Mouse (Mus musculus) hindbrain, postnatal 0 days (tissue): Measurements from ENCODE around the gene Bsn. TPM values are rescaled to one million over a fixed set of nuclear protein-coding genes. Genes with fewer than 3 reads are reported as not detected.

Experiments used
- ATAC-seq: fragments of 200-750 bp; cut with Nextera tagmentation; 2 replicates; pipeline ENCODE4 v1.8.0; 2017; ENCODE audit warnings: mild to moderate bottlenecking, moderate TSS enrichment, moderate library complexity
- DNase-seq: peaks from one replicate; pipeline ENCODE4 v3.0.0-alpha.2; 2015; ENCODE audit warnings: low spot score
- H3K27ac ChIP-seq: fragments of 300-500 bp; sonication (generic); 2 replicates; pipeline ENCODE4 v1.5.1; 2014; ENCODE audit warnings: mild to moderate bottlenecking
- H3K27me3 ChIP-seq: fragments of 300-500 bp; sonication (generic); 2 replicates; pipeline ENCODE4 v1.6.1; 2014; ENCODE audit warnings: low read length, mixed read lengths; ENCODE audit not compliant: insufficient read depth
- H3K36me3 ChIP-seq: fragments of 300-500 bp; sonication (generic); 2 replicates; pipeline ENCODE4 v1.6.1; 2014; ENCODE audit warnings: low read length, mixed read lengths; ENCODE audit not compliant: insufficient read depth
- H3K4me1 ChIP-seq: fragments of 300-500 bp; sonication (generic); 2 replicates; pipeline ENCODE4 v1.6.1; 2014; ENCODE audit warnings: antibody characterized with exemption, low read length, mixed read lengths; ENCODE audit not compliant: insufficient read depth
- H3K4me2 ChIP-seq: fragments of 300-500 bp; sonication (generic); 2 replicates; pipeline ENCODE4 v1.6.1; 2014; ENCODE audit warnings: low read depth, mild to moderate bottlenecking, low read length, moderate library complexity, mixed read lengths
- H3K4me3 ChIP-seq: fragments of 300-500 bp; sonication (generic); 2 replicates; pipeline ENCODE4 v1.5.1; 2014; ENCODE audit warnings: low read length
- H3K9ac ChIP-seq: fragments of 300-500 bp; sonication (generic); replicated peaks from 2 replicates; pipeline ENCODE4 v1.6.1; 2014; ENCODE audit warnings: mild to moderate bottlenecking, low read length, moderate library complexity, mixed read lengths
- H3K9me3 ChIP-seq: fragments of 300-500 bp; sonication (generic); 2 replicates; pipeline ENCODE4 v1.6.1; 2016; ENCODE audit warnings: low read length, mixed read lengths
- CTCF ChIP-seq: IDR thresholded peaks from 2 replicates; pipeline ENCODE4 v1.5.1; 2016; ENCODE audit warnings: antibody characterized with exemption, control low read depth, low read depth
- WGBS: fragments of 180-500 bp; shearing (Covaris S2); extraction: QIAGEN DNeasy Blood & Tissue Kit; methylation state at CpG from one replicate; pipeline ENCODE4 v1.1.7; 2014; 5-methylcytosine and 5-hydroxymethylcytosine counted together
- polyA plus RNA-seq: library from polyadenylated mRNA; unstranded; fragments of >200 nt; fragmentation: Nextera tagmentation; extraction: Ambion mirVana; gene quantifications from 2 replicates; pipeline ENCODE4 v1.2.1, GENCODE M21; 2015
- total RNA-seq: library from RNA; depleted of rRNA; stranded (reverse); fragments of >200 nt; gene quantifications from 2 replicates; pipeline ENCODE4 v1.2.3, GENCODE M21; 2014

The Bsn gene
- total and polyA plus RNA-seq, 2 experiments from 2014 or later: 7.4 to 53.9 TPM

GRCm38 (mm10) chr9:108111101-108111592 lies 79.0 kb downstream of the Bsn start:
- peak overlapping the region; percentile 56; the same call in 1 of the 2 replicates for H3K27ac ChIP-seq
- H3K27me3 ChIP-seq: no peaks in the 10 kb centered on the region
- peak overlapping the region; percentile 34 for H3K4me2 ChIP-seq
- H3K9ac ChIP-seq: no peak overlapping the region; the same call in 1 of the 2 replicates
- TF ChIP-seq CTCF: no peak
- H3K4me3 ChIP-seq: no peak overlapping the region
- WGBS: 8% methylated on average over 22 of the region's 22 CpGs
- no peaks in the 10 kb centered on the region for H3K9me3 ChIP-seq
- H3K4me1 ChIP-seq: peaks cover 6% of the 10 kb centered on the region
- peak; percentile 61 for DNase-seq
- ATAC-seq: peak; percentile 16; the same call in 1 of the 2 replicates
- peaks cover 24% of the 10 kb centered on the region for H3K36me3 ChIP-seq

DNA sequence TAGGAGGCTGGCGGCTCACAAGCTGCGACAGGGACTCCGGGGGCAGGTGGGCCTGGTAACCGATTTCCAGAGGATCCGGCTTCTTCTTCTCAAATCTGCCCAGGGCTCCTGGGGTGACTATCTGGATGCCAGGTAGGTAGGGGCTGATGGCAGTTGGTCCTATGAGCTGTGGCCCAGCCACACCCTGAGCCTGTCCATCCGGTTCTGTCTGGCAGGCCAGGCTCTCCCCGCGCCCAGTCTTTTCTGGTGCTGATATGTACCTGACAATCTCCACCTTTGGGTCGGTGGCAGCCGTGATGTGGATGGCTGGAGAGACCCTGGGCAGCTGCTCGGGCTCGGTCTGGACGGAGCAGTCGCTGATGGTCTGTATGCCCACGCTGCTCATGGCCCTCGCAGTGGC lies 80.0 kb downstream of the Bsn start:
- Histone ChIP-seq H3K9me3 (no peaks in the 10 kb centered on the region), H3K4me2 (no peak overlapping the region), H3K4me1 (peaks cover 6% of the 10 kb centered on the region), H3K27ac (no peak overlapping the region), H3K9ac (no peak overlapping the region), H3K4me3 (no peak overlapping the region), H3K27me3 (no peaks in the 10 kb centered on the region), H3K36me3 (peaks cover 14% of the 10 kb centered on the region)
- ATAC-seq (no peak), DNase-seq (no peak)
- 88% methylated on average over 16 of the region's 16 CpGs for WGBS
- no peak for TF ChIP-seq CTCF

DNA sequence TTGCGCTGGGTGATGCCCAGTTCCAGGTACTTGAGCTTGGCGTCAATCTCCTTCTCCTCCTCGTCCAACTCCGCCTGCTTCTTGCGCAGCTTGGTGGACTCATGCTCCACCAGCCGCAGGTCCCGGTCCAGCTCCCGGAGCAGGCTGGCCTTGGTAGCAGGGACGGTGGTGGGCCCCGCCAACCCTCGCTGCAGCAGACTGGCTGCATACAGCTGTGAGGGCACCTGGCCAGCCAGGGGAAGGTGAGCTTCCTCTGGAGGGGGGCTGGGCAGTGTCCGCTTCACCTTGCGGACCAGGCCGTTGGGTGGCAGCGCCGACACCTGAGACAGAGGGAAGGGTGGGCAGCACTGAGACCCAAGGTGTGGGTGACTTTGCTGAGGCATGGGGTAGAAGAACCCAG lies 82.3 kb downstream of the Bsn start:
- Histone ChIP-seq H3K4me3 (no peak overlapping the region), H3K36me3 (peaks cover 8% of the 10 kb centered on the region), H3K27me3 (no peaks in the 10 kb centered on the region), H3K4me1 (peaks cover 6% of the 10 kb centered on the region), H3K9me3 (no peaks in the 10 kb centered on the region), H3K4me2 (no peak overlapping the region), H3K27ac (no peak overlapping the region), H3K9ac (no peak overlapping the region)
- DNase-seq: no peak
- TF ChIP-seq CTCF: no peak
- ATAC-seq: no peak
- WGBS: 91% methylated on average over 16 of the region's 16 CpGs

DNA sequence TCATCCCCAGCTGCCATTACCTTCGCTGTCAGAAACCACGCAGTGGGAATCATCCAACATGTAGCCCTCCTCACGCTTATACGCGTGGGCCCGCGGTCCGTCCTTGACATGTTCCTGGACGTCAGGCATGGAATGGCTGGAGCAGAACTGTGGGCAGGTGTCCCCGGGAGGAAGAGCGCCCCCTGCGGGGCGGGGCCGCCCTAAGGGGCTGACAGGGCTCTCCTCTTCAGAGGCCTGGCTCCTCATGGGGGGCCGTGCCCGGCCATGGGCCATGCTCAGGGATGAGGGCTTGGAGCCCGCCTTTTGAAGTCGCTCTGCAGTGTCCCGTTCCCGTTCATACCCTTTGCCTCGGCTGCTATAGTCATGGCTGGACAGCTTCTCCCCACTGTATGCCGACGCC lies 84.1 kb downstream of the Bsn start:
- Histone ChIP-seq H3K4me2 (no peak overlapping the region), H3K36me3 (peaks cover 17% of the 10 kb centered on the region; the same call in 1 of the 2 replicates), H3K4me3 (no peak overlapping the region), H3K27ac (no peak overlapping the region), H3K9me3 (no peaks in the 10 kb centered on the region), H3K9ac (no peak overlapping the region), H3K27me3 (no peaks in the 10 kb centered on the region), H3K4me1 (peaks cover 2% of the 10 kb centered on the region)
- WGBS: 89% methylated on average over 23 of the region's 23 CpGs
- ATAC-seq (no peak), DNase-seq (no peak)
- TF ChIP-seq CTCF: peak; percentile 12; the same call in 1 of the 2 replicates

- no peaks in the 10 kb centered on the region for H3K4me1 ChIP-seq
- H3K9me3 ChIP-seq: no peaks in the 10 kb centered on the region
- 33% methylated on average over 12 of the region's 12 CpGs for WGBS
- H3K4me3 ChIP-seq: no peak overlapping the region
- no peak overlapping the region for H3K27ac ChIP-seq
- no peak overlapping the region for H3K4me2 ChIP-seq
- DNase-seq (no peak), ATAC-seq (no peak)
- no peaks in the 10 kb centered on the region for H3K27me3 ChIP-seq
- peaks cover 17% of the 10 kb centered on the region; the same call in 1 of the 2 replicates for H3K36me3 ChIP-seq
- no peak overlapping the region; the same call in 1 of the 2 replicates for H3K9ac ChIP-seq
- TF ChIP-seq CTCF: no peak
Measured at GRCm38 (mm10) chr9:108105549-108105863, 84.7 kb downstream of the Bsn start.

- DNase-seq: peak; percentile 29
- 24% methylated on average over 31 of the region's 31 CpGs for WGBS
- no peak overlapping the region; the same call in 1 of the 2 replicates for H3K9ac ChIP-seq
Measured at GRCm38 (mm10) chr9:108104766-108105548, 85.2 kb downstream of the Bsn start.

GRCm38 (mm10) chr9:108099619-108100018 lies 90.6 kb downstream of the Bsn start:
- WGBS: 68% methylated on average over 8 of the region's 8 CpGs
- Histone ChIP-seq H3K9me3 (no peaks in the 10 kb centered on the region), H3K4me3 (no peak overlapping the region), H3K27ac (no peak overlapping the region), H3K4me2 (no peak overlapping the region), H3K4me1 (no peaks in the 10 kb centered on the region), H3K27me3 (no peaks in the 10 kb centered on the region), H3K9ac (no peak overlapping the region), H3K36me3 (peaks cover 28% of the 10 kb centered on the region)
- ATAC-seq: no peak
- no peak for DNase-seq
- TF ChIP-seq CTCF: no peak

More at GRCm38 (mm10) chr9:108104766-108105548, 85.2 kb downstream of the Bsn start:
- peak; percentile 30 for ATAC-seq
- no peak overlapping the region for H3K4me3 ChIP-seq
- no peaks in the 10 kb centered on the region for H3K9me3 ChIP-seq
- no peak for TF ChIP-seq CTCF
- H3K36me3 ChIP-seq: peaks cover 17% of the 10 kb centered on the region; the same call in 1 of the 2 replicates
- no peaks in the 10 kb centered on the region for H3K27me3 ChIP-seq
- H3K4me1 ChIP-seq: no peaks in the 10 kb centered on the region
- H3K4me2 ChIP-seq: no peak overlapping the region
- no peak overlapping the region for H3K27ac ChIP-seq
